Mouse (Mus musculus) hematopoietic stem cell, adult 5-6 weeks (primary cell): ENCODE results near the gene Serpinb1a. TPM values are rescaled to one million over a fixed set of nuclear protein-coding genes. Genes with fewer than 3 reads are reported as not detected.

Experiments
- ATAC-seq, 2 experiments: fragments of 125-278 bp in 1 of 2; replicated peaks in 1 of 2; 2 replicates each; pipeline ENCODE4 v1.8.0; 2016 to 2017; ENCODE audit warnings: inconsistent platforms in 2 of 2, mild to moderate bottlenecking in 2 of 2, moderate number of reproducible peaks in 2 of 2, low read depth in 1 of 2, moderate TSS enrichment in 1 of 2; ENCODE audit not compliant: low FRiP score in 2 of 2, poor library complexity in 2 of 2, severe bottlenecking in 2 of 2, insufficient read depth in 1 of 2, low TSS enrichment in 1 of 2
- total RNA-seq: library from RNA; stranded (forward); fragments of 172-1452, 232-1000 nt; gene quantifications from 2 replicates; pipeline ENCODE4 v1.2.3, GENCODE M21; 2017

Gene Serpinb1a
- total RNA-seq, 1 experiment from 2014 or later: 253 TPM

DNA sequence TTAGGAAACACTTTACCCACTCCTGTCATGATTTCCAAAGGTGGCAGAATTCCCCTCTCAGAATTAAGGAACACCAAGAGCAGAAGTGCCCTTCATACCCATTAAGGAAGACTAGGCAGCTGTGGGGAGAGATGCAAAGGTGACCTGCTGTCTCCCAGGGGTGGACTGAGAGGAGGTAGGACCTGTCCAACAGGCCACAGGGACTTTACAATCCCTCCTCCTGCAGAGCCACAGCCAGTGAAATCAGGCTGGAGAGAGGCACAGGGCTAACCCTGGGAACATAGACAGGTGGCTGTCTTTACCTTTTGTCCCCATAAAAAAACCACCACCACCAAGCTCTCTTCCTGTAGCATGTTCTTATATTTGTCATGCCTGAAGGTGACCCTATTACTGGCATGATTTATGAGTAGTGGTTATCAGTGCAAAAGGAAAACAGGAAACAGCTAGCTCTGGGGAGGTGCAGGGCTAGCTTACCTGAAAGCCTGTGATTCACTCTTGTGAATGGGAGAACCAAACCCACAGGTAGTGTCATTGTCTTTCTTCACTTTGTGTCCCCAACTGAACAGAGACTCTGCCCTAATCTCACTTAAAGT lies 1.4 kb downstream of the Serpinb1a start:
- no peak for ATAC-seq

DNA sequence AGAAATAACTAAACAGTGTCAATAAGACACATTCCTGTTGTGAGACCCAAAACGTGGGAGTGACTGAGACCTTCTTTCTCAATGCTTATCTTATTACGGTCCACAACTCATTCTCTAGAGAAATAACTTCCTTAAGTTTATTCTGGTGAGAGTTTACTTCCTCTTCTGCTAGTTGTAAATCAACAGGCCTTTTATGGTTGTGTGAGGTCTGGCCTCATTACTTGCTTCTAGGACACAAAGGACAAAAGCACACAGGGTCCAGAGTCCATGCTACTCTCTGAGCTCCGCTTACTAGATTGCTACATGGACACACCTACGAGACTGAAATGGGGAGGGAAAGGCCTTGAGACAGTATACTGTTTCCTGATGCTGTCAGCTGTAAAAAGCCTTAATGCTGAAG lies 1.9 kb downstream of the Serpinb1a start:
- peak; percentile 66 to 67 for ATAC-seq

GRCm38 (mm10) chr13:32846221-32846620 lies 4.8 kb downstream of the Serpinb1a start:
- no peak for ATAC-seq

DNA sequence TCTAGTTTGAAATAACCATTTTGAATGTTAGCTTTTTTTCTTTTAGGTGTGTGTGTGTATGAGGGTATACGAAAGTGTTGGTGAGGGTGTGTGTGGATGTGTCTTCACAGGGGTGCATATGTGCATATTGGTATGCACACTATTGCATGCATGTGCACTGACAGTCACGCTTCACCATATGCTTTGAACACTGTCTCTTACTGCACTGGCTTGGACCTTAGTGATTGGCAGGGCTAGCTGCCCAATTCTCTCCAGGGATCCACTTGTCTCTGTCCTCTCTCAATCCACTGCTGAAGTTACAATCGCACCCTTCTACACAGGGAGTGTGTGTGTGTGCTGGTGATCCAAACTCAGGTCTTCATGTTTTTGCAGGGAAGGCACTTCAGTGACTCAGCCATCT lies 9.6 kb downstream of the Serpinb1a start:
- ATAC-seq: no peak

DNA sequence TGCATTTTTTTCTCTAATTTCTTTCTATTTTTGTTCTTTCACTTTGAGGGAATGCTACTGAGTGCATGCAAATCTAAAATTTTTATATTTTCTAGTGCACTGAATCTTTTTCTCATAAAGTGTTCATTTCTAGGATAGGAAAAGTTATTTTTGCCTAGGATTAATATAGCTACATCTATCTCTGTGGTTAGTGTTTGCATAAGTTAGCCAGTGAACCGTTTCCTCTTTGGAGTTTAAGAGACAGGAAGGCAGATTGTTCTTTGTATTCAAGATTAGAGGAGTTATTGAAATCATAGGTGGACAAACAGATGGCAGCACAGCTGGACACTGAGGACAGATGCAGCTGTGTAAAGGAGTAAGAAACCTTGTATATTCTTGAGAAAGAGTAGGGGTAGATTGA lies 11.7 kb downstream of the Serpinb1a start:
- 0 out of 4 replicates have a peak, but pooled peaks of 1 of the 2 experiments have one; percentile 12 for ATAC-seq

- ATAC-seq: peak in 1 of 2 experiments; percentile 21; a peak in 1 of 4 replicates
These were observed 16.5 kb downstream of the Serpinb1a start for GRCm38 (mm10) chr13:32834513-32834912.

DNA sequence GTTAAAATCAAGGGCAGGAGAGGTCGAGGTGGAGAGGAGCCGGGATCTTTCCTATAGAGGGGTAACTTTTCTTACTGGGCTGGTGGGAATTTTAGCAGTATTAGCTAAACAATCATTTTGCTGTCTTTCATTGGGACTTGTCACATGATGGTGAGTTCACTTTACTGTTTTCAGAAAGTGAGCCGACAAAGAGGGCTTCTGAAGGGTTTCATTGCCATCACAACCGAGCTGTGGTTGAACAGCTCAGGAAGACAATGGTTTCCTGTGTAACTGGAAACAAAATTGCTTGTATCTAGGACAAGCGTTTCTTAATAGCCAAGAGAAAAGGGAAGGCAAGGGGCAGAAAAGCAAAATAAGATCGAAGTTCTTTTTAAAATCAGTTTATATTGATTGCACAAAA lies 17.7 kb downstream of the Serpinb1a start:
- peak; percentile 72 to 83 for ATAC-seq

GRCm38 (mm10) chr13:32832776-32833175 lies 18.2 kb downstream of the Serpinb1a start:
- peak; percentile 23 to 38; a peak in 1 of 4 replicates for ATAC-seq

DNA sequence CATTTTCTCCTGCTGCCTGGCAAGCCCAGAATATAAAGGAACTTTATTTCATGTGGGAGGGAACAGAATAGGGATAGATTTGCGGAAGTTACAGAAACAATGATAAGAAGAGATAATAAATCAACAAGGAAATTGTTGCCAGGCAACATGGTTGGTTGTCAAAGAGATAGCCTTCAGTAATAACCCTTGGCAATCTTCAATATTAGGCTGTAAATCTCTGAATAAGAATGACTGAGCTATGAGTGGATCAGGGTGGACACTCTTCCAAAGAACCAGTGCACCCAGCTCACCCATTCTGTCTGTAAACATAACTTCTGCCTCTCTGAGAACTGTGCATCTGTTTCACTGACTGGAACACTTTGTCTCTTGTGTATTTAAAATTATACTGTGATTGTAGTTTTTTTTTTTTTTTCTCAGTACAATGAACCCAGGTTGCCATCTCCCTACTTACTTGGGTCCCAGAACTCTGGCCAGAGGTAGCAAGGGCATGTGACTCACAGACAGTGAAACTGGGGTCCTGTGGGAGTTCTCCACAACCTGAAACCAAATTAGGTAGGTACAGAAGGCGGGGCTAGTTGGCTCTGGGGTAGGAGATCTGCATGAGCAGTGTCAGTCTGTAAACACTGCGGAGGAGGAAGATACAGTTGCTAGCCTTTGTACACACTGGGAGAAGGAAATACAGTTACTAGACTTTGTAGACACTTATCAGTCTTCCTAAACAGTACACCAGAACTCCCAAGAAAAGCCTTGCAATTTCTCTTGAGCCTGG lies 19.3 kb downstream of the Serpinb1a start:
- ATAC-seq: no peak

DNA sequence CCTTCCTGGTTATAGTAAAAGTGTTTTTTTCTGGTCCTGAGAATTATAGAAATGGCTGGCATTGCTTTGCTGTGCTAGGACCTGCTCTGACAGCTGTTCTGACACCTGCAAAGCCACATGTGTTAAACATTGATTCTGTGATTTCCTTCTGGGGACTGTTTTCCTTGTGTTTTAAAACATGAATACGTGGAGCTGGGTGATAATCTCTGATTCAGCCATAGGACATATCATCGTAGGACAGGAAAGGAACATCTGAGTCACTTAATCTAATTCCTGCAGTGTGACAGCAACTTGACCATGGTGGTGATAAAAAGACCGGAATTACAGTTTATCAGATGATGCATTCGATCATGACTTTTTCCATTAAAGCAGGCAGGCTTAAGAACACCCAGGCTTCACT lies 22.1 kb downstream of the Serpinb1a start:
- ATAC-seq: no peak

- ATAC-seq: peak; percentile 72
These were observed 23.0 kb downstream of the Serpinb1a start for GRCm38 (mm10) chr13:32827951-32828350.

GRCm38 (mm10) chr13:32827111-32827822 lies 23.7 kb downstream of the Serpinb1a start:
- no peak for ATAC-seq

GRCm38 (mm10) chr13:32825546-32825945 lies 25.4 kb downstream of the Serpinb1a start:
- no peak for ATAC-seq

GRCm38 (mm10) chr13:32824377-32825330 lies 26.3 kb downstream of the Serpinb1a start:
- ATAC-seq: no peak

DNA sequence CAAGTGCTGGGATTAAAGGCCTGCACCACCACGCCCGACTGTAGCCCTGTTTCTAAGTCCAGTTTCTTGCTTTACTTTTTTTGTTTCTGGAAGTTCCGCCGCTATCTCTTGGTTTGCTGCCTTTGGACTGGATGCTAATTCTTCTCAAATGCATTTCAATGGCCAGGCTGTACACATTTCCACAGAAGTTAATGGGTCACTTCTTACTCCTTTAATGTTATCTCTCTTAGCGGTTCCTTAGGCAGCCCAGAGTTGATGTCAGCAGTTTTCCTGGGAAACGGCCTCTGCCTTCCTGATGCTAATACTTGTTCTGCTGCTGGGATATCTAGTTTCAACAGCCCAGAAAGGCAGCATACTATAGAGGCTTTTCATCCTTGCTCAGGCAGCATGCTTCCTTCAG lies 27.9 kb downstream of the Serpinb1a start:
- no peak for ATAC-seq

- ATAC-seq: no peak
These were observed 29.3 kb downstream of the Serpinb1a start for GRCm38 (mm10) chr13:32821671-32822070.

DNA sequence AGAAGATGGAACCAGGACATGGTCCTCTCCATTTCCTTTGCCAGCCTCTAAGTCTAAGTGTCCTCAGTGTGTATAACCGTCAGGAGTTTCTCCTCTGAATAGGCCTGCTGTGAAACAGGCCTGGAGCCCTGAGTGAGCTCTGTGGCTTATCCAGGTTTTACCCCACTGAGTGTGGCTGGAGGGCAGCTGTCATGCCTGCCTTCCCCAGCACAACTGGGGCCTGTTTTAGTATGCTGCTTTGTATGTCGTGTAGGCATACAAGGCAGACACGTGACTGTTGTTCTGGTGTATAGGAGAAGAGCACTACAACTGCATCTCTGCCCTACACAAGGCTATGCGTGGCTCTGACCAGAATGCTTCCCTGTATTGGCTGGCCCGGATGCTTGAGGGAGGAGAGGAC lies 31.1 kb downstream of the Serpinb1a start:
- ATAC-seq: no peak
